Mouse (Mus musculus): ENCODE results near the gene Odf3l2. TPM values are rescaled to one million over a fixed set of nuclear protein-coding genes. Genes with fewer than 3 reads are reported as not detected.

The Odf3l2 gene
- polyA plus RNA-seq, 1 experiment, result not detected

DNA sequence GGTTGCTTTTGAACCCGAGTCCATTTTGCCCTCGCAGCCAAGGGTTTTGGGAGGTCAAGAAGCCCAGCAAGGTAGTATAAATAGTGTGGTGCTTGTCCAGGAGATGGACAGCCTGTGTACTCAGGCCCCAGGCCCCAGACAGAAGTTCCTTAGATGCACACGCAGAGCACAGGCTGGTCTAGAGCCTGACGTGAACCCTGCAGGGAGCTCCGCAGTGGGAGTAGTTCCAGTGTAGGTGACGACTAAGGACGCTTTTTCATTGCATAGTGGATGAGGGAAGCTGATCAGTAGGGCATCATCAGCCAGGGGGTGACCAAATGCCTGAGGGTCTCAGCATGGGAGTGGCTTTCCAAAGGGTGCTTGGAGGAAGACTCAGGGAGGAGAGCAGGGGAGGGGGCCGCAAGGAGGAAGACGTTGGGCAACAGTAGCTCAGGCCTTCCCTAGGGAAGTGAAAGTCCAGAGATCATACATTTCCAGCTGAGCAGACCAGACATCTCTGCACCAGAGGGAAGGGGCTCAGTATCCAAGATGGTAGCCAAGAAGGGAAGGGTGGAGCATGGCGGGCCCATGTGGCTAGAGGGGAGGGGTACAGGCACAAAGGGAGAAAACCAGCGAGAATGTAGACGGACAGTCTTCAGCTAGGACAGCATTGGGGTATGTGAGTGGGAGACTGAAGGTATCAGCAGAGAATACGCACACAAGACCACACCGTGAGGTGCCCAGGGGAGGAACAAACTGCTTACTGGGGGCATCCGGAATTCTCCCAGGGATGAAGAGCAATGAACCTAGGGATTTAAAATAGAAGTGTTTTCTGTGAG, 24.7 kb upstream of the Odf3l2 start:
- no peak for DNase-seq (ENCODE audit: low spot score)

DNA sequence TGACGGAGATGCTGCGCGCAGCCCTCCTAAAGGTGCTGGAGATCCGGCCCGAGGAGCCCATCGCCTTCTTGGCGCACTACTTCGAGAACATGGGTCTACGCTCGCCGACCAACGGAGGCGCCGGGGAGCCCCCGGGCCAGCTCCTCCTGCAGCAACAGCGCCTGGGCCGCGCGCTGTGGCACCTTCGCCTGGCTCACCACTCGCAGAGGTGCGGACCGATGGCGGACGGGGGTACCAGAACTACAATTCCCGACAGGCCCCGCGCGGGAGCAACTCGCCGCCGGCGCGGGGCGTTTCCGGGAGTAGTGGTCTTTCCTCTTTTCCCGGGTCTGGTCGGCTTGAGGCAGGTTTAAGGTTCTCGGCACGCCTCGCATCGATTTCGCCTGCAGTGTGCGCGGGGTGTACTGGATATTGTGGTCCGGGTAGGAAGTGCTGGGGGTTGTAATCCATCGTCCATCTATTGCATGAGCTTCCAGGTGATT, 24.1 kb upstream of the Odf3l2 start:
- peak; percentile 73 for DNase-seq (ENCODE audit: low spot score)

DNA sequence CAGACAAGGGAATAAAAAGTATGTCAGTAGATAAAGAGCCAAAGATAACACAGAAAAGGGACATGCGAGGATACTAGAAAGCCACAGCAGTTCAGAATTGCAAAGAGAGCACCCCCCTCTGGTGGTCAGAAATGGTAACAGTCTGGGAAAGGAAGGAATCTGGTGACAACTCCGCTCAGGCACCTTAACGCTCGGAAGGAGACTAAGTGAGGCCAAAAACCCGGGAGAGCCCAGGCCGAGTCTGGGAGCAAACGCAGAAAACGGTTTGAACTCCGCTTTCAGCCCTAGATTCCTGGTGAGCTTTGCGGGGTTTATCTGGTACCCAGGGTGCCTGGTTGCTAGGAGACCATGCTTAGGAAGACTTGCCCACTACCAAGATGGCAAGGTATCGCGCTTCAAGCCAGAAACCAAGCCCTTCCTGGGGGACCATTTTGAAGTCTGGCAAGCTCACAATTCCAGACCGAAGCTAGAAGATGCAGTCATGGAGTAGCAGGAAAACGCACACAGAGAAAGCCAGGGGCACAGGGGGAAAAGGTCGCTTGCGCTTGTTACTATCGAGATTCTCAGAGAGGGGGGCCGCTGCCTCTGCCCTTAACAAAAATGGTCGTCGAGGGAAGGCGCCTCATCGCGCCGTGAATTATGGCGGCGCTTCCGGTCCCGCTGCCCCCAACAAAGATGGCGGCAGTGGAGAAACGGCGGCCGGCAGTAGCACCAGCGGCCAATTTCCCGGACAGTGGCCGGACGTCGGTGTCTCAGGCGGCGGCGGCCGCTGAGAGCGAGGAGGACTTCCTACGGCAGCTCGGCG, 23.4 kb upstream of the Odf3l2 start, which contains the start of gene Tpgs1:
Tpgs1 (plus strand) TSS at position 599 of the 805 bp plus-strand sequence.
- DNase-seq (ENCODE audit: low spot score), result peak; percentile 76

DNA sequence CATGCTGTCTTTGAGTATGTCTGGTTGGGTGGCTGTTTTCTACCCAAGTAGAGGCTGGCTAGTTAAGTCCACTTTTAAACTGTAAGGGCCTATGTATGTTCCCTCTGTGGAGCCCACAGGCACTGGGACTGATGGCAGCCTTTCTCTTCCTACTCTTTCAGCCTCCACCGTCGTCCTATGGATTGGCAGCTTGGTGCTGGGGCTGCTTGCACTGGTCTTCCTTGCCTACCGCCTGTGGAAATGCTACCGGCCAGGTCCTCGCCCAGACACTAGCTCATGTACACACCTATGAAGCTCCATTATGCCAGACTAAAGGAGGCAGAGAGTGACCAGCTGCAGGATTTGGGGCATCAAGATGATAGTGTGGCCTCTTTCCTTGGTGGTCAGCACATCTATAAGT, 22.5 kb upstream of the Odf3l2 start:
- DNase-seq (ENCODE audit: low spot score), result no peak

DNA sequence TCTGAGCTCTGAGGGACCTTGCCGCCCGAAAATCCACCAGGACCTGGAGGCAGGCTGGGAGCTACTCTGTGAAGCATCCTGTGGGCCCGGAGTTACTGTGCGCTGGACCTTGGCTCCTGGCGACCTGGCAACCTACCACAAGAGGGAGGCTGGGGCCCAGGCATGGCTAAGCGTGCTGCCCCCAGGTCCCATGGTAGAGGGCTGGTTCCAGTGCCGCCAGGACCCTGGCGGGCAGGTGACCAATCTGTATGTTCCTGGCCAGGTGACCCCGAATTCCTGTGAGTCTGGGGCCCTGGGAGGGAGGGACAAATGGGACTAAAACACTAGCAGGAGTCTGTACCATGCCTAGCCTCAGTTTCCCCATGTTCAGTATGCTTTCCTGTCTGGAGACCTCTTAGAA, 21.0 kb upstream of the Odf3l2 start:
- no peak for DNase-seq (ENCODE audit: low spot score)

DNA sequence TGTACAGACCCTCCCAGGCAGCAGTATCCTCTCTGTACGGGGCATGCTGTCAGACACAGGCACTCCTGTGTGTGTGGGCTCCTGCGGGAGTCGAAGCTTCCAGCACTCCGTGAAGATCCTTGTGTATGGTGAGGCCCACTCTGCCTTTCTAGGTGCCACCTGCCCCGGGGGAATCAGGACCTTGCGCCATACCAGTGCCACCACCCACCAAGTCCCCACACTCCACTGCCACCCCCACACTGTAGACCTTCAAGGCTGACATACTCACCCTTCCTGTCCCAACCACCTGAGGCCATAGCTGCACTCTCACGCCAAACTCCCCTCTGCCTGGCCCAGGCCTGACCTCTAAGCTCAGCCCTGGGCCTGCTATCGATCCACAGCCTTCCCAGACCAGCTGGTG, 19.5 kb upstream of the Odf3l2 start:
- DNase-seq (ENCODE audit: low spot score), result no peak

DNA sequence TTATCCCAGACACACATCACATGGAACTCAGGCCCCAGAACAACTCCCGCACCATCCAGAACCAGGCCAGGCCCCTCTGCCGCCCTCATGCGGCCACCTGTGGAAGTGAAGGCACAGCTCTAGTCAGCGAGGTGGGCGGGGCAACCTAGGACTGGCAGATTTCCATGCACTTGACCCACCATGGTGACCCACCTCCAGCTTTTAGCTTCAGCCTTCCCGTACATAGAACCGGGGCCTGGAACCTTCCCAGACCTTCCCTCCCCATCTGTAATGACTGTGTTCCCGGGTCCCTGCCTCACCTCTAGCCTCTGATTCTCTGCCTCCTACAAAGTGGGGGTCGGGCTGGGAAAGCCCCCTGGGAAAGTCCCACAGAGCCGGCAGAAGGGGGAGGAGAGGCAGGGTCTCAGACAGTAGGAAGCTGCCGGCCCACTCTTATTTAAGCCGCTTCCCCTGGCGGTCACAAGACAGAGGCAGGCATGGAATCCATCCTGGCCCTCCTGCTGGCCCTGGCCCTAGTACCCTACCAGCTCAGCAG, 18.7 kb upstream of the Odf3l2 start, which contains the start of gene Madcam1:
Madcam1 (plus strand) TSS at position 429 of the 535 bp plus-strand sequence.
- DNase-seq (ENCODE audit: low spot score), result no peak

DNA sequence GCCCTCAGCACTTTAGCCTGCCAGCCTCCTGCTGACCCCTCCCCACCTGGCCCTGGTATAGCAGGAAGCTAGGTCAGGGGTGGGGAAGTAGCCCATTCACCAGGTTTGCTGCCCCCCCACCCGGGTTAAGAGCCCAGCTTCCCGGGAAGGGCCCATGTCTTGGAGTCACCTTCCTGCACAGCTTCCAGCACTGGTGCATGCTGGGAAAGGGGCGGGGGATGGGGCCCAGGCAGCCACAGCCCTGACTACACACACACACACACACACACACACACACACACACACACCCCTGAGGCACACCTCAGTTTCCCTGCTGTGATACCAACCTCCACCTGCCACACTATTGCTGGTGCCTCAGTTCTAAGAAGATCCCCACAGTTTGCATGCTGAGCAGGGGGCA, 16.3 kb upstream of the Odf3l2 start:
- no peak for DNase-seq (ENCODE audit: low spot score)

DNA sequence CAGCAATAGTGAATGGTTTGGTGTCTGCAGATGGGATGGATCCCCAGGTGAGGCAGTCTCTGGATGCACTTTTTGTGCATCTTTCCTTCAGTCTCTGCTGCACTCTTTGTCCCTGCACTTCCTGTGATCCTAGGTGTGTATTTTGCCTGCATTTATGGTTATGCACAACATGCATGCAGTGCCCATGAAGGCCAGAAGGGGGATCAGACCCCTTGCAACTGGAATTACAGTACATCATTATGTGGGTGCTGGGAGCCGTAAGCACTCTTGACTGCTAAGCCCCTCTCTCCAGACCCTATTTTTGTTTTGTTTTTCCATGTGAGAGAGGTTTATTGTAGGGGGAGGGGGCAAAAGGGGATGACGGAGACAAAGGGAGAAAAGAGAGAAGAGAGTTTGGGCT, 14.8 kb upstream of the Odf3l2 start:
- no peak for DNase-seq (ENCODE audit: low spot score)

DNA sequence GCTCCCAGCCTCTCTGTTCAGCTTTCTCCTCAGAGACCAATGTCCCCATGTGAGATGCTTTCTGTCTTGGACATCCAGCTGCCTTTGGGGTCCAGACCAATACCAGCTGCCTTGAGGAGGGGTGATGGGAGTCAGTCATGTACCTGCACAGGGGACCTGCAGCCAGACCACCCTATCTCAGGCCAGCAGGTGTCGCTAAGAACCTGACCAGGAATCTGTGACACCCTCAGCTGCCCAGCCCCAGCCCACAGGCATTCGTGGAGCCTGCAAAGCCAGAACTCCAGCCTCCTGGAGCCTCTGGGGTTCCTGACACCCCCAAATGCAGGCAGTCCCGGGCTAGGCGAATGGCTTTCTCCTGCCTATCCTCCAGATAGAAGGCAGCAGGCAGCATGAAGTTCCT, 13.3 kb upstream of the Odf3l2 start:
- no peak for DNase-seq (ENCODE audit: low spot score)

DNA sequence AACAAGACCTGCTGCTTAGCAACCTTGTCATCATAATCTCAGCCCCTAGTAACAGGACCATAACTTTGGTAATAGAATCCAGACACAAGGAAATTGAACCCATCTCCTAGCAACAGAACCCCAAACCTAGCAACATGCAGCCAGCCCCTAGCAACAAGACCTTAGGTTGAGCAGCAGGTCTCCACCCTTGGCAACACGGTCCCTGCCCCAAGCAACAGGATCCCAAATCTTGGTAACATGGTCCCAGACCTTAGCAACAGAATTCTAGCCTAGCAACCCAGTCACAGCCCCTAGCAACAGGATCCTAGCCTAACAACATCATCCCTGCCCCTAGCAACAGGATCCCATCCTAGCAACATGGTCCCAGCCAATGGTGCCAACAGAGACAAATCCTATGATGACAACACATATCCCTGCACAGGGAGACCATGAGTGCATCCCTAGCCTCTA, 9.4 kb upstream of the Odf3l2 start:
- no peak for DNase-seq (ENCODE audit: low spot score)

DNA sequence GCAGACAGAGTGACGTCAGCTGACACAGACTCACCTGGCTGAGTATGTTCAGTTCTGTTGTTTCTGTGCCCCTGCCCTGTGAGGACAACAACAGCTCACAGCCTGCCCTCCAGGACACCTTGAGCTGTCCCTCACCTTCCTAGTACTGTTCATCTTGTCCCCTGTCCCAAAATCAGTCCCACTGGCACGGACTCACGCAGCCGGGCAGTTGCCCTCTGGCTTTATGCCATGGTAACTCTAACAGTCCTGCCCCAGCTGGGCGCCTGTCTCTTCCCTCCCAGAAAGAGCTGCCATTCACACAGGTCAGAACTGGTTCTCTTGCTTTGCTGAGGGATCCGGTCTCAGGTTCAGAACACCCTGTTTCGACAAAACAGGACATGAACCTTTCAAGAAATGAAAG, 7.3 kb upstream of the Odf3l2 start:
- no peak for DNase-seq (ENCODE audit: low spot score)

DNA sequence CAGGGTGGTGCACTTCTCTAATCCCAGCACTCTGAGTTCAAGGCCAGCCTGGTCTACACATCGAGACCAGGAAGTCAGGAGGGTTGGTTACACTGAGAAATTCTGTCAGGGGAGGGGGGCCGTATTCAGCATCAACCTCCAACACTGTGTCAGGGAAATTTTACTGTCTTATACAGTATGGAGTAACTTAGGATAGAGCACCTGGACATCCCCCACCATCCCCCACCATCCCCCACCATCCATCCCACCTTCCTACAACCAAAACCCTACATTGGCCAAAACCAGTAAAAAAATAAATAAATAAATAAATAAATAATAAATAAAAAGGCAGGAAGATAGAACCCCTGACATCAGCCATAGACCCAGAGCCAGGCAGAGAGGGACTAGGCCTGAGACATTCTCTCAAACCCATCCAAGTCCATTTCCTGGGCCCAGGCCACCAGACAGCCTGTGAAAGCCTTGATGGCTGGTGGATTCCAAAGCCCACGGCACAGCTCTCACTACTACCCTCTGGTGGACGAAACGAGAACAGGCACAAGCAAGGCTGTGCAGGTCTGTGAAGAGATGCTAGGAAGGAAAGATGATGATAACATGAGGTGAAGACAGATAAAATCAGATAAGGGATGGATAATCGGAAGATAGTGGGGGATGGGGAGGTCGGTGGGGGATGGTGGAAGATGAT, 3.7 kb upstream of the Odf3l2 start:
- DNase-seq (ENCODE audit: low spot score), result no peak

DNA sequence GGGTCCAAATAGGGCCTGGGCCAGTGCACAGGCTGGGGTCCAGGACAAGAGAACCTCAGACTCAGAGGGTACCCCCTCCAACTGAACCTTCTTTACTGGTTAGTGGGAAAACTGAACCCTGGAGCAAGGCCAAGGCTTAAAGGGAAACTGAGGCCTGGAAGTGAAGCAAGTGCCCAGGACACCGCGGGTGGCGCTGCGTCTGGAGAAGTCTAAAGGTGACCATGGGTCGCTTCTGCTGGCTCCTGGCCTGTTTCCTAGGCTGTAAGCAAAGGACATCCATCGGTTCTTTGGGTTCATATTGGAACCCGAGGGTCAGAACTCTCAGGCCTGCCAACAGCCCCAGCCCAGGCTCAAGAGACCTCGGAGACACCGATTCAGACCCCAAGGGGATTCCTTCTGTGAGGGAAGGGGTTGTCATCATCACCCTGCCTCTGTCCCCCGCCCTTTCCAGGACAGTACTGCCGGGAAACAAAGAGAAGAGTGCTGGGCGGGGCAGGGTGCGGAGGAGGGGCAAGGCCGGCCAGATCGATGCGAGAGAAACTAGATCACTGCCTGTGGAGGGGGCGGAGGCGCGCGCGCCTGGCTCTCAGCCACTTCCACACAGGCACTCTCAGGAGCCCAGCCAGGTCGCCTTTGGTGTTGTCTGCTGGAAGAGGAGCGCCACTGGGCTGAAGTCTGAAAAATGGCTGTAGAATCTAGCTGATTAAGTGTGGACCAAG, 6.9 kb downstream of the Odf3l2 start:
- DNase-seq (ENCODE audit: low spot score), result no peak

DNA sequence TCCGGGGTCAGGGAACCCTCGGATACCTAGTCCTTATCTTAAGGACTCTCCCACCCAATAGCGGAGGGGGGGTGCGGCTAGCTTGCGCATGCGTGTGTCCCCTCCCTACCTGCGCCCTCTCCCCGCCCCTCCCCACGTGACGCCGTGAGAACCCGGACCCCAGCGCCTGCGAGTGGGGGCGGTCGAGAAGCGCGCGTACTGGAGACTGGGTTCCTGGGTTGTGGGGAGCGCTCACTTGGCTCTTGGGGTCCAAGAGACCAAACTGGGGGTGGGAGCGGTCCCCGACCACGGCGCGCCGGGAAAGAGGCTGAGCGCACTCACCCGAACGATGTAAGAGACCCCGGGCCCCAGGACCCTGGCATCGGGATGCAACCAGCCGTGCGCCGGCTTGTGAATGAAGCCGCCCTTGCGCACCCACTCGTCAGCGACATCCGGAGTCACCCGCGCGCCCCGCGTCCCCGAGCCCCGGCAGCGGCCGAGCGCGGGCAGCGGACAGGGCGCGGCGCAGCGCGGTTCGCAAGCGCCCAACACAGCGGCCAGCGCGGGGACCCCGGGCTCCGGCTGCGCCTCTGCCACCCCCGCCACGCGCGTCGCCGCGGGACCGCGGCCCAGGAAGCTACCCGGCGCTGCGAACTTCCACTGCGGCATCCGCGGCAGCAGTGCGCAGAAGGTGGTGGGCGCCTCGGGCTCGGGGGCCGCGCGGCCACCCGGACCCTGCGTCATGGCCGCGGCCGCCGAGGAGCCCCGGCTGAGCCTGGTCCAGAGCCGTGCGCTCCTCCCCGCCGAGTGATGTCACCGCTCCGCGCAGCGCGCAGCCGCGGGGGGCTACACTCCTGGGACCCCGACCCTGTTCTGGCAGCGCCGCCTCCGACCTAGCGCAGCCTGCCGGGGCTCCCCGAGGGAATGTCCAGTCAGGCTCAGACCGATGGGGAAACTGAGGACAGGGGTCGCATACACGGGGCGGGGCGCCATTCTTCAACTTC, 8.1 kb downstream of the Odf3l2 start, which contains the start of gene Shc2:
Shc2 (minus strand) TSS at position 791 of the 983 bp plus-strand sequence.
- no peak for DNase-seq (ENCODE audit: low spot score)

DNA sequence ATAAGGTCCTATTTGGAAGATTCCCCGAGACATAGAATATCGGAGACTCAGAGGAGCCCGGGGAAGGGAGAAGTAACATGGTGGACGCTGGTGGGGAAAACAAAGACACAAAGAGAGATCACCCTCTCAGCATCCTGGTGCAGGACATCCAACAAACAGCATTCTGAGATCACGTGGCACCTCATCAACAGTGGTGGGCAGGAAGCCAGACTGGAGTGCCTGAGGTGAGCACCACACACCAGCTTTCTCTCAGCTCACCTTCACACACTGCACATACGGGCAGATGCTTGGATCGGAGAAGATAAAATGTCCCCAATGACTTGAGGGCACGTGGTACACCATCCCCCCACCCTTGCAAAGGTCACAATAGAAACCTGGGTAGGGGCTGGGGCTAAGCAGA, 9.3 kb downstream of the Odf3l2 start:
- DNase-seq (ENCODE audit: low spot score), result no peak

DNA sequence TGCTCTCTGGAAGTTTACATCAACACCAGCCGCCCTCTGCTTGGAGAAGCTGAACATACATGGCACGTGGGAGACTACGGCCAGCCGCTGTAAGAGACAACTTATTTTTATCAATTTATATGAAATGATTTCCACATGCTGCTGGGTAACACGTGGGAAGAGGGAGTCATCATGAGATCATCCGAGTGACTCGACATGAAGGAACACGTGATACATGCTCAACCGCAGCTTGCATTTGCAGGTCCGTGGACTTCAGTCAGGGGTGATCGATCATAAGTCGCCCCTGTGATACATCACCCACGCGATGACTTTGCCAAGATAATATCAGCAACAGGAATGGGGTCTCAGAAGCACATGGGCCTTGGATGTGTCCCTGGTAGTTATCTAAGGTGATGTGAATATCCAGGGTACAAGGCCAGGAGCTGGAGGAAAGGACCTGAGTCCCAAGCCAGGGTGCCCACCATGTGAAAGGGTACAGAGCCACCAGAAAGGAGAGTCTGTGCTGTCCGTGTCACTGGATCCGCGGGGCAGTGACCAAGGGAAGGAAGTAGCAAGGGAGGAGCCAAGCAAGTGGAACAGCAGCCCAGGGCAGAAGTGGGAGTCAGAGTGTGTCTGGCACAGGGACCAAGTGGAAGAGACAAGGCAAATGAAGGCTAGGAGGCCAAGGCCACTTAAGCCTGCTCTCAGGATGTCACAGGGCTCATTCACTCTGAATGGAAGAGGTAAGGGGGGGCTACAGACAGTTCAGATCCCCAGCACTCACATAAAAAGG, 12.3 kb downstream of the Odf3l2 start:
- no peak for DNase-seq (ENCODE audit: low spot score)

DNA sequence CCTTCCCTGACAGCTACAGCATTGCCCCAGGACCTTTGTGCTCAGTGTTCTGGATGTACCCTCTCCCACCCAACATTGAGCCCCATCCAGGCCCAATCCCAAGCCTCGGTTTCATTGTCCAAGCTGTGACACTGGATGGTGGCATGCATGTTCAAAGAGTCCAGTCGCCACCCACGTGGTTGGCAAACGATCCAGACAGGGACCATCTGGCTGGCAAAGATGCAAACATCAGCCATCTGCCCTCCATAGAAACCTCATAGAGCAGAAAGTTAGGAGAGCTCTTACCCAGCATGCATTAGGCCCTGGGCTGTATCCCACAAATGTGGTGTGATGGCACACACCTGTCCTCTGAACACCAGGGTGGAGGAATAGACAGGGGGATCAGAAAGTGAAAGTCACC, 14.1 kb downstream of the Odf3l2 start:
- DNase-seq (ENCODE audit: low spot score), result no peak

DNA sequence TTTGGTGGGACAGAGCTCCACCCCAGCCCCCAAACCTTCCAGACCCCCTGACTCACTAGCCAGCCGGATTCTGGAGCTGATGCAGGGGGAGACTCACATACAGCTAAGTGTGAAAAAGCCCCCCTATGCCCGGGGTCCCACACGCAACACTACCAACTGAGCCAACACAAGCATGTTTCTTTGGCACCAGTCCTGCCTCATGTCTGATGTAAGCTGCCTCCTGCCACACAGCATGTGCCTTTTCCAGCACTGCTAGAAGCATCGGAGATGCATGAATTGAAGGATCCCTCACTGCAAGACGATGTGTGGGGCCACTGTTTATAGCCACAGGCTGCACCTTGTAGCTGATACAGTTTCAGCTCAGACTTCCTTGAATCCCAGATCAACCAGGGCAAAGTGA, 17.2 kb downstream of the Odf3l2 start:
- no peak for DNase-seq (ENCODE audit: low spot score)
